Mouse (Mus musculus) CH12.LX (cell line): Measurements from ENCODE around the gene Calhm3.

Experiments used
- CTCF ChIP-seq, 2 experiments: IDR thresholded peaks in 1 of 2; conservative IDR thresholded peaks in 1 of 2; 2 replicates each; pipeline ENCODE4 v1.5.1; 2011 to 2012; ENCODE audit warnings: low read depth in 2 of 2, low read length in 2 of 2, improper control_type of control experiment in 1 of 2, inconsistent platforms in 1 of 2, mild to moderate bottlenecking in 1 of 2, moderate library complexity in 1 of 2
- SIN3A ChIP-seq: IDR thresholded peaks from 2 replicates; pipeline ENCODE4 v1.6.1; 2012; ENCODE audit warnings: low read length, improper control_type of control experiment, inconsistent platforms

DNA sequence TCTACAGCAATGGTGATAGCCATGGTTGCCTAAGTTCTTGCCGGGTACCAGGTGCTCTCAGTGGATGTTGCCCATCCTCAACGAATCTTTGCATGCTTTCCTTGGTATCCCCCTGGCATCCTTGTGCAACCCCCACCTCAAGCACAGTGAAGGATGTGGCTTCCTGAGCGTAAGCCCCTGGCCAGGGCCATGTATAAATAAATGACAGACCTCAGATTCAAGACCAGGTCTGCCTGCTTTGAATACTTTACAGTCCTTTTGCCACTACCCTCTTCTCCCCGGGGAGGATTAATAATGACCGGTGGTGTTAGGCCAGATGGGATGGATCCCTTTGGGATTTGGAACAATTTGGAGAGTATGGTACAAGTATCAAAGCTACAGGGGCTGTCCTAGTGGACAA, 21.4 kb downstream of the Calhm3 start:
- TF ChIP-seq CTCF (conservative IDR thresholded peaks at IDR 0.05 in 1 of 2, IDR thresholded peaks at IDR 0.05 in 1 of 2; ENCODE audit: low read depth in 2 of 2, low read length in 2 of 2) (no peak), SIN3A (no peak)
